Mouse (Mus musculus): Measurements from ENCODE around the gene BC005537. TPM values are rescaled to one million over a fixed set of nuclear protein-coding genes. Genes with fewer than 3 reads are reported as not detected.

The BC005537 gene
- polyA plus RNA-seq, 1 experiment = 27.3 TPM

DNA sequence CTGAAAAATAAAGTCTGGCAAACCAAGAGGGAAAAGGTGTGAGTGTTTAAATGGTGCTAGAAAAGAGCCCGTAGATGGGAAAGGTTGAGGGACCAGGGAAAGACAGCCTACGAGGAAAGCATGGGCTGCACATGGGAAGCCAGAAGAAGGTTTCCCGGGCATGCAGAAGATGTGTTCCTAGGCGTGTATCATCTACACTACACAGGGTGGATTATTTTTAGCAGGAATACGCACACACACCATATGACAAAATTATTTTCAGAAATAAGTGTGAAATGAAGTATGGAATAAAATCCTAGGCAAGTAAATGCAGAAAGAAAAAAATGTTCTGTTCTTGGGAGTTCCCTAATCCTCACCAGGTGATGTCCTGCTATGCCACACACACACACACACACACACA, 14.0 kb upstream of the BC005537 start:
- Histone ChIP-seq H3K36me3 (ENCODE audit: control insufficient read depth, insufficient read depth) (no peaks in the 10 kb centered on the region), H3ac (ENCODE audit: control insufficient read depth, insufficient read length) (no peak overlapping the region), H3K4me2 (ENCODE audit: low read depth) (no peak overlapping the region), H3K27me3 (ENCODE audit: control insufficient read depth, insufficient read depth, insufficient read length) (no peaks in the 10 kb centered on the region), H3K4me3 (no peak overlapping the region), H3K79me2 (ENCODE audit: control insufficient read depth, insufficient read depth) (no peaks in the 10 kb centered on the region)
- TF ChIP-seq MYOD1 (IDR thresholded peaks at IDR 0.05; ENCODE audit: control insufficient read depth in 1 of 3, insufficient read length in 2 of 3, low read depth in 2 of 3) = no peak
- no peak for TF ChIP-seq REST (IDR thresholded peaks at IDR 0.05; ENCODE audit: insufficient read depth, insufficient read length)
- no peak for TF ChIP-seq E2F4 (IDR thresholded peaks at IDR 0.05; ENCODE audit: insufficient read depth)
- TF ChIP-seq MYOG (IDR thresholded peaks at IDR 0.05; ENCODE audit: control insufficient read depth in 1 of 3, insufficient read depth in 1 of 3, insufficient read length in 2 of 3, low read depth in 2 of 3) = no peak
- TF ChIP-seq POLR2A (IDR thresholded peaks at IDR 0.05; ENCODE audit: insufficient read length, low read depth) = no peak
- TF ChIP-seq TCF3 (IDR thresholded peaks at IDR 0.05; ENCODE audit: insufficient read length, low read depth) = no peak

DNA sequence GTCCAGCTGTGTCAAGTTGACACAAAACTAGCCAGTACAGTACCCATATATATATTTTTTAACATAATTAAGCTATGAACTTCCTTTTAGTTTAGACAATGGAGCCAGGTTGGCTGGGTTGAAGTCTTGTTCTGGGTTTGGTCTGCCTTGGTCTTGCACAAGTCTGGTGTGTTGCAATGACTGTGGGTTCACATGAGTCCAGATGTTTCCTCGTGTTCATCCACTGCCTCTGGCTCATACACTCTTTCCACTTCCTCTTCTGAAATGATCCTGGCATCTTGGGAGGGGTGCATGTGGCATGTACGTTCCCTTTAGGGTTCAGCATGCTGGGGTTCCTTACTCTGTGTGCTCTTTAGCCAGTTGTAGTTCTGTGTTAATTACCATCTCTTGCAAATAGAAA, 10.1 kb upstream of the BC005537 start:
- Histone ChIP-seq H3K36me3 (ENCODE audit: control insufficient read depth, insufficient read depth) (no peaks in the 10 kb centered on the region), H3K4me3 (no peak overlapping the region), H3ac (ENCODE audit: control insufficient read depth, insufficient read length) (no peak overlapping the region), H3K4me2 (ENCODE audit: low read depth) (no peak overlapping the region), H3K79me2 (ENCODE audit: control insufficient read depth, insufficient read depth) (no peaks in the 10 kb centered on the region), H3K27me3 (ENCODE audit: control insufficient read depth, insufficient read depth, insufficient read length) (no peaks in the 10 kb centered on the region)
- TF ChIP-seq CEBPB (IDR thresholded peaks at IDR 0.05; ENCODE audit: insufficient read depth, poor library complexity, severe bottlenecking) (peak; percentile 72), REST (IDR thresholded peaks at IDR 0.05; ENCODE audit: insufficient read depth, insufficient read length) (no peak)

DNA sequence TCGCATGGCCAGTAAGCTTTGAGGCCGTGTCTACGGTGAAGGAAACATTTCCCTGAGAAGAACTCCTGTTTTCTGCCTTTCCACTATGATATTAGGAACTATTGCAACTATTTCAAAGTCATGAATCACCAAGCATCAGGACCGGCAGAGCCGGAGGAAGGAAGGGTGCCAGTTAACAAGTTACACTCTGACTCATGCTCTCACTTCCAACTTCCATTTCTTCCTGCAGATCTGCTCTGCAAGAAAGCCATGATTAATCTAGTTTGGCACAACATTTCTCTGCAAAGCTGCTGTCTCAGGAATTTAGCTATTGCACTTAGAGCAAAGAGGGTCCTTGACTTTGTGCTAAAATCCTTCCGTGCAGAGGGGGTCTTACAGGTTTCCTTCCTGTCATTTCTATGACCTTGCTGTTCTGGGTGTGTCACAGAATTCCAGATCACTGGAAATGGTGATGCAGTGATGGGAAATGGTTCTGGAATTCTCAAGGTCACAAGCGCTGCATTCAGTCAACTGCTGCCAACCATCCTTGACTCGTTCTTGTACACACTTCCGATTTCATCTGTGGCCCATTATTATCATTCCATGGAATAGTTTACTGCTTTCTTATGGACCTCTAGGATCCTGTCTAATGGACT, 8.9 kb upstream of the BC005537 start:
- Histone ChIP-seq H3K27me3 (ENCODE audit: control insufficient read depth, insufficient read depth, insufficient read length) (no peaks in the 10 kb centered on the region), H3K36me3 (ENCODE audit: control insufficient read depth, insufficient read depth) (no peaks in the 10 kb centered on the region), H3K4me3 (no peak overlapping the region), H3K4me2 (ENCODE audit: low read depth) (peak overlapping the region; percentile 68), H3ac (ENCODE audit: control insufficient read depth, insufficient read length) (no peak overlapping the region), H3K79me2 (ENCODE audit: control insufficient read depth, insufficient read depth) (no peaks in the 10 kb centered on the region)
- 0 out of 2 replicates have a peak, but pooled peaks have one; percentile 2 for TF ChIP-seq CEBPB (IDR thresholded peaks at IDR 0.05; ENCODE audit: insufficient read depth, poor library complexity, severe bottlenecking)
- no peak for TF ChIP-seq MYOG (IDR thresholded peaks at IDR 0.05; ENCODE audit: control insufficient read depth in 1 of 3, insufficient read depth in 1 of 3, insufficient read length in 2 of 3, low read depth in 2 of 3)

DNA sequence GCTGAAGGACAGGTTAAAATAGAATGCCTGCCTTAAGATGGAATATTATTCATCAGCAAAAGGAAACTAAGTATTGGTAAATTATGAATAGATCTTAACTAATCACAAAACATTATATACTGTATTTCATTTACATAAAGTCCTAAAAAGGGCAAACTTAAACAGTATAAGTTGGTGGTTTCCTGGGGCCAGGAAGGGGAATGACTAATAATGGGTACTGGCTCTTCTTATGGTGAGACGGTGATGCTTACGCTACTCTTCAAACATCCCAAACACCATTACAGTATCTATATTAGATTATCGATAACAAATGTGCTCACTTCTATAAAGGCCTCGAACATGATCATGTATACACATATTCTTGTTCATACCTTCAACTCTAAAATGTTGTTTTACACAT, 2.8 kb upstream of the BC005537 start:
- no peaks in the 10 kb centered on the region for H3K27me3 ChIP-seq (ENCODE audit: control insufficient read depth, insufficient read depth, insufficient read length)
- no peak overlapping the region for H3K4me3 ChIP-seq
- peaks cover 20% of the 10 kb centered on the region for H3K79me2 ChIP-seq (ENCODE audit: control insufficient read depth, insufficient read depth)
- H3K4me2 ChIP-seq (ENCODE audit: low read depth) = no peak overlapping the region
- no peaks in the 10 kb centered on the region for H3K36me3 ChIP-seq (ENCODE audit: control insufficient read depth, insufficient read depth)
- TF ChIP-seq POLR2A (IDR thresholded peaks at IDR 0.05; ENCODE audit: insufficient read length, low read depth) (no peak), SRF (IDR thresholded peaks at IDR 0.05; ENCODE audit: control insufficient read depth, insufficient read length, low read depth) (no peak), MYOG (IDR thresholded peaks at IDR 0.05; ENCODE audit: control insufficient read depth in 1 of 3, insufficient read depth in 1 of 3, insufficient read length in 2 of 3, low read depth in 2 of 3) (no peak), POLR2AphosphoS2 (IDR thresholded peaks at IDR 0.05; ENCODE audit: insufficient read length, low read depth) (no peak), MAX (IDR thresholded peaks at IDR 0.05; ENCODE audit: low read depth) (no peak), TCF12 (IDR thresholded peaks at IDR 0.05; ENCODE audit: insufficient read depth, poor library complexity, severe bottlenecking) (no peak), CEBPB (IDR thresholded peaks at IDR 0.05; ENCODE audit: insufficient read depth, poor library complexity, severe bottlenecking) (no peak), USF1 (IDR thresholded peaks at IDR 0.05; ENCODE audit: low read depth) (no peak), E2F4 (IDR thresholded peaks at IDR 0.05; ENCODE audit: insufficient read depth) (no peak), REST (IDR thresholded peaks at IDR 0.05; ENCODE audit: insufficient read depth, insufficient read length) (no peak), TCF3 (IDR thresholded peaks at IDR 0.05; ENCODE audit: insufficient read length, low read depth) (no peak), MYOD1 (IDR thresholded peaks at IDR 0.05; ENCODE audit: control insufficient read depth in 1 of 3, insufficient read length in 2 of 3, low read depth in 2 of 3) (no peak)
- no peak overlapping the region for H3ac ChIP-seq (ENCODE audit: control insufficient read depth, insufficient read length)

DNA sequence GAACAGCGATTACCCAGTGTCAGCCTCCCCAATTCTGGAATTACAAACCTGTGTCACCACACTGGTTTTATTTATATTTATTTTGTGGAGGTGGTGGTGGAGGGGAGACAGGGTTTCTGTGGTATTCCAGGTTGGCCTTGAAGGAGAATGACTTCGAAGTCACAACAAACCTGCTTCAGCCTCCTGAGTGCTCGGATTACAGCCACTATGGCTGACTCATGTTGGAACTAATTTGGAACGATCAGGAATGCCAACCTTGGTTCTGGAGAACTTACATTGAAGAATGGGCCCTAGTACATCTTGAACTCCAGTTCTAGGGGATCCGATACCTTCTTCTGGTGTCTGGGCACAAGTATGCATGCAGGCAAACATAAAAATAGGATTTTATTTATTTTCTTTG, 2.1 kb upstream of the BC005537 start:
- no peaks in the 10 kb centered on the region for H3K36me3 ChIP-seq (ENCODE audit: control insufficient read depth, insufficient read depth)
- H3K4me3 ChIP-seq = peak overlapping the region; percentile 85
- no peak overlapping the region for H3ac ChIP-seq (ENCODE audit: control insufficient read depth, insufficient read length)
- peak overlapping the region; percentile 82 for H3K4me2 ChIP-seq (ENCODE audit: low read depth)
- no peaks in the 10 kb centered on the region for H3K27me3 ChIP-seq (ENCODE audit: control insufficient read depth, insufficient read depth, insufficient read length)
- TF ChIP-seq E2F4 (IDR thresholded peaks at IDR 0.05; ENCODE audit: insufficient read depth) (no peak), CEBPB (IDR thresholded peaks at IDR 0.05; ENCODE audit: insufficient read depth, poor library complexity, severe bottlenecking) (no peak), TCF3 (IDR thresholded peaks at IDR 0.05; ENCODE audit: insufficient read length, low read depth) (no peak), MYOD1 (IDR thresholded peaks at IDR 0.05; ENCODE audit: control insufficient read depth in 1 of 3, insufficient read length in 2 of 3, low read depth in 2 of 3) (no peak), POLR2A (IDR thresholded peaks at IDR 0.05; ENCODE audit: insufficient read length, low read depth) (no peak), SRF (IDR thresholded peaks at IDR 0.05; ENCODE audit: control insufficient read depth, insufficient read length, low read depth) (no peak), MAX (IDR thresholded peaks at IDR 0.05; ENCODE audit: low read depth) (no peak), USF1 (IDR thresholded peaks at IDR 0.05; ENCODE audit: low read depth) (no peak), POLR2AphosphoS2 (IDR thresholded peaks at IDR 0.05; ENCODE audit: insufficient read length, low read depth) (no peak), REST (IDR thresholded peaks at IDR 0.05; ENCODE audit: insufficient read depth, insufficient read length) (no peak), TCF12 (IDR thresholded peaks at IDR 0.05; ENCODE audit: insufficient read depth, poor library complexity, severe bottlenecking) (no peak), MYOG (IDR thresholded peaks at IDR 0.05; ENCODE audit: control insufficient read depth in 1 of 3, insufficient read depth in 1 of 3, insufficient read length in 2 of 3, low read depth in 2 of 3) (no peak)
- peaks cover 27% of the 10 kb centered on the region for H3K79me2 ChIP-seq (ENCODE audit: control insufficient read depth, insufficient read depth)

Data from myocyte (in vitro differentiated cells).